Mouse (Mus musculus) hindbrain, embryonic 13.5 days (tissue): ENCODE results near the gene Rtl10. TPM values are rescaled to one million over a fixed set of nuclear protein-coding genes. Genes with fewer than 3 reads are reported as not detected.
A peak's percentile ranks its signal among the peaks of the same experiment; 100 is the strongest.

ENCODE experiments used
- ATAC-seq: fragments of 200-750 bp; cut with Nextera tagmentation; 2 replicates; pipeline ENCODE4 v1.8.0; 2017; ENCODE audit warnings: moderate TSS enrichment; ENCODE audit not compliant: low FRiP score
- H3K27ac ChIP-seq: fragments of 300-500 bp; sonication (generic); 2 replicates; pipeline ENCODE4 v1.5.1; 2015; ENCODE audit warnings: inconsistent platforms, mild to moderate bottlenecking, moderate library complexity
- H3K27me3 ChIP-seq: fragments of 300-500 bp; sonication (generic); 2 replicates; pipeline ENCODE4 v1.6.1; 2015; ENCODE audit warnings: mild to moderate bottlenecking, inconsistent platforms
- H3K36me3 ChIP-seq: fragments of 300-500 bp; sonication (generic); 2 replicates; pipeline ENCODE4 v1.6.1; 2015; ENCODE audit warnings: mild to moderate bottlenecking, inconsistent platforms
- H3K4me1 ChIP-seq: fragments of 300-500 bp; sonication (generic); replicated peaks from 2 replicates; pipeline ENCODE4 v1.6.1; 2015; ENCODE audit warnings: inconsistent platforms
- H3K4me2 ChIP-seq: fragments of 300-500 bp; sonication (generic); 2 replicates; pipeline ENCODE4 v1.6.1; 2015; ENCODE audit warnings: inconsistent platforms, mild to moderate bottlenecking, moderate library complexity
- H3K4me3 ChIP-seq: fragments of 300-500 bp; sonication (generic); 2 replicates; pipeline ENCODE4 v1.5.1; 2015; ENCODE audit warnings: mild to moderate bottlenecking, inconsistent platforms
- H3K9ac ChIP-seq: fragments of 300-500 bp; sonication (generic); 2 replicates; pipeline ENCODE4 v1.6.1; 2015; ENCODE audit warnings: mild to moderate bottlenecking, inconsistent platforms
- H3K9me3 ChIP-seq: fragments of 300-500 bp; sonication (generic); 2 replicates; pipeline ENCODE4 v1.6.1; 2016; ENCODE audit warnings: inconsistent platforms
- WGBS: fragments of 180-500 bp; shearing (Covaris S2); methylation state at CpG from one replicate; pipeline ENCODE4 v1.1.7; 2015; 5-methylcytosine and 5-hydroxymethylcytosine counted together
- polyA plus RNA-seq: library from polyadenylated mRNA; unstranded; fragments of >200 nt; fragmentation: Nextera tagmentation; extraction: Ambion mirVana; gene quantifications from 2 replicates; pipeline ENCODE4 v1.2.1, GENCODE M21; 2015

The Rtl10 gene
- 4.8 and 4.9 TPM in 2 replicates for polyA plus RNA-seq

DNA sequence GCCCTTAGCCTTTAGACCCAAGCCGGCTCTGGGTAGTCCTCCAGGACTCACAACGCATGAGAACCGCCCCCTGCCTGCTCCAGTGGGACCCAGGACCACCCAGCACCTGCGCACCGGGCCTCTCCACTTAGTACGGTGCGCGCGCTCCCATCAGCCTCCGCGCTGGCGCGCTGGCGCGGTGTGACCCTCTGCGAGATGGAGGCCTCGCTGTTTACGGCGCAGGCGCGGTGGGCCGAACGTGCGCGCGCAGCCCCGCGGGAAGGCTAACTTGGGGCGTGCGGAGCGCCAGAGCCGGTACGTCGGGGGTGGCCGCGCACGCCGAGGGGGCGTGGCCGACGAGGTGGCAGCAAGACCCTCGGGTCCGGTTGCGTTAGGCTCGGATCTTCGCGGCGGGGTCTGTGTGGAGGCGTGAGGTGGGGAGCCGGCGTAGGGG, at the start of gene Rtl10, which contains the start of gene Gnb1l:
Rtl10 (plus strand) TSS at position 344 of the 433 bp plus-strand sequence.
Gnb1l (plus strand) TSS at position 156 of the 433 bp plus-strand sequence.
- Histone ChIP-seq H3K4me2 (peak within 1 kb of the TSS; percentile 91), H3K9me3 (no peaks in the 10 kb centered on the region), H3K27me3 (no peaks in the 10 kb centered on the region), H3K27ac (peak within 1 kb of the TSS; percentile 91), H3K36me3 (peaks cover 20% of the 10 kb centered on the region), H3K4me3 (peak within 1 kb of the TSS; percentile 77), H3K9ac (peak within 1 kb of the TSS; percentile 87), H3K4me1 (peaks cover 30% of the 10 kb centered on the region)
- under 1% methylated on average over 51 of the region's 51 CpGs for WGBS
- ATAC-seq: peak; percentile 99

DNA sequence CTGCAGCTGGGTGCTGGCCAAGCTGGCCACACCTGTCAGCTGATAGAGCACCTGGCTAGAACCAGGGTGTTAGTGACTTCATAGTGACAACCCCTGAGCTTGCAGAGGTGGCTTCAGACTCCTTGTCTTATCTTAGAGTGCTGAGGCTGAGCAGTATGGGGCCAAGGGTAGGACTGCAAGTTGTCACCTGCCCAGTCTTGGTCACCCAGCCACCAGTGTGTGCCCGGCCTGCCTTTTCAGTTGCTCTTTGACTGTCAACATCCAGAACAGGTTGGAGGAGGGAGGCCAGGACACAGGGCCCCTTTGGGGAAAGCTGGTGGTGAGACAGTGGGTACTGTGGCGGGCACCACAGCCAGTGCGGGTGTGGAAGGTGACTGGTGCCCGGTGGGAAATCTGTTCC, 49.7 kb upstream of the Rtl10 start:
- H3K4me3 ChIP-seq: no peak overlapping the region
- H3K9me3 ChIP-seq: no peaks in the 10 kb centered on the region
- ATAC-seq: no peak
- 0 out of 2 replicates have a peak, but pooled peaks cover 6% of the 10 kb centered on the region for H3K27me3 ChIP-seq
- 97% methylated on average over 4 of the region's 4 CpGs for WGBS
- no peak overlapping the region for H3K4me2 ChIP-seq
- no peak overlapping the region for H3K27ac ChIP-seq
- H3K36me3 ChIP-seq: 0 out of 2 replicates have a peak, but pooled peaks cover 17% of the 10 kb centered on the region
- no peak overlapping the region for H3K9ac ChIP-seq
- 0 out of 2 replicates have a peak, but pooled peaks cover 5% of the 10 kb centered on the region for H3K4me1 ChIP-seq

DNA sequence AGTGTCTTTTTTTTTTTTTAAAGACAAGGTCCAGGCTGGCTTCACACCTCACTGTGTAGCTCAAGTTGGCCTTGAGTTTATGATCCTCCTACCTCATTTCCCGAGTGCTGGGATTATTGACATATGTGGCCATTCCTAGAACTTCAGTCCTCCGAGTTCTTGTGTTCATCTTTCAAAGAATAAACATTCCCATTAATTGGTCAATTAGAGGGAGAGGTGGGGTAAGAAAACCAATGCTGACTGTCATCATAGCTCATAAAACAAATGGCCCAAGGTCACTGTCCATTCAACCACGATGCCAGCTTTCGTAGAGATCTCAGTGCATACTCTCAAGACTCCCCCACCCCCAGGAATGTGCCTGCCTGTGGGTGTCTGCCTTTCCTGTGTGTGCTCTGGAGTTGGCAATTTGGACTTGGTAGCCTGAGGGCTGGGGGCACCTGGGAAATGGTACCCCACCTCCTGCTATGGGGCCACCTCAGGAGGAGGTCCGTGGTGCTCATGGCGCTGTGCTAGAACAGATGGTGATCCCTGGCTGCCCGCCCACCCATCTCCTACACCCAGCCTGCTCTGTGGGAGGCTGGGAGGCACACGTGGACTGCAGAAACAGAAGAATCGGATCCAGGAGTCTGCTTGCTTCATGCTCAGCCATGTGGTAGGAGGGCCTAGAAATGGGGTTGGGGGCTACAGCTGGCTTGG, 47.1 kb upstream of the Rtl10 start:
- H3K4me2 ChIP-seq: no peak overlapping the region
- H3K4me3 ChIP-seq: no peak overlapping the region
- peaks cover 11% of the 10 kb centered on the region; the same call in 1 of the 2 replicates for H3K36me3 ChIP-seq
- 0 out of 2 replicates have a peak, but pooled peaks cover 5% of the 10 kb centered on the region for H3K4me1 ChIP-seq
- WGBS: 65% methylated on average over 9 of the region's 9 CpGs
- ATAC-seq: no peak
- 0 out of 2 replicates have a peak overlapping the region, but pooled peaks have one; percentile 1 for H3K9ac ChIP-seq
- no peak overlapping the region for H3K27ac ChIP-seq
- peaks cover 15% of the 10 kb centered on the region; the same call in 1 of the 2 replicates for H3K27me3 ChIP-seq
- H3K9me3 ChIP-seq: no peaks in the 10 kb centered on the region

DNA sequence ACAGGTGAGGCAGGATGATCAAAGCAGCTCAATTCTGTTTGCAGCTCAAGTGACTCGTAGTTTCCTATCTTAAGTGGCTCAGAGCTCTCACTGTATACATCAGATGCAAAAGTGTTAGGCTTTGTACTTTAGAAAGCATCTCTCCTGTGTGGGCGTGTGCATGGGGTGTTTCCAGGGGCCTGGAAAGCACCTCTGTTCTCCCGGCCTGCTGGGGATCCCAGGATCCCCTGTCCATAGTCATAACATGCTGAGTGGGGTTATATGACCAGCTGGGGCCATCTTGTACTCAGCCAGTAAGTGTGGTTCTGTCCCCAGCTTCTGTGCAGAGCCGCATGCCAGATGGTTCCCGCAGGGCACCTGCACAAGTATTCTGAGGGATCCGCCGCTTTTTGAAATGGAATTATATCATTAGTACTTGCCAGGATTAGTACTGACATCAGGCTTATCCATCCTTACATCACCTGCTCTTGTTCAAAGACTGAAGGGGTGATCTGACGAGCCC, 46.3 kb upstream of the Rtl10 start:
- Histone ChIP-seq H3K36me3 (peaks cover 19% of the 10 kb centered on the region), H3K27me3 (peaks cover 21% of the 10 kb centered on the region), H3K4me3 (no peak overlapping the region), H3K9me3 (no peaks in the 10 kb centered on the region), H3K9ac (peak overlapping the region; percentile 1; the same call in 1 of the 2 replicates), H3K4me1 (0 out of 2 replicates have a peak, but pooled peaks cover 5% of the 10 kb centered on the region), H3K4me2 (no peak overlapping the region), H3K27ac (no peak overlapping the region)
- 80% methylated on average over 8 of the region's 8 CpGs for WGBS
- no peak for ATAC-seq

DNA sequence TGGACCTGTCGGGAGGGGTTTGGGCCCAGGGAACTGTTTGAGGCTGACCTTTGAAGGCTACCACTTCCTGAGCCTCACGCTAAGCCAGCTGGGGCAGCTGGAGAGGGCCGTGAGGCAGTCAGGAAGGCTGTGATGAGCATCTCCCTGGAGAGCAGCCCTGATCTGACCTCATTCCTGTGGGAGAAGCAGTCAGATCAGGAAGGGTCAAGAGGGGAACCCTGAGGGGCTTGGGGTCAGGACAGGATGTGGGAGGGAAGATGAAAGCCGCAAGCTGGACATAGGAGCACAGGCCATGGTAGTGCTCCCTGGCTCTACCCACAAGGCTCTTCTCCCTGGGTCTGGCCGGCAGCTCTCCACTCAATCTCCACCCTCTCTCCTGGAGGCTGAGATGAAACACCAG, 44.9 kb upstream of the Rtl10 start:
- Histone ChIP-seq H3K9ac (no peak overlapping the region; the same call in 1 of the 2 replicates), H3K27me3 (peaks cover 33% of the 10 kb centered on the region), H3K9me3 (no peaks in the 10 kb centered on the region), H3K27ac (no peak overlapping the region), H3K4me1 (peaks cover 6% of the 10 kb centered on the region), H3K4me2 (no peak overlapping the region), H3K36me3 (peaks cover 22% of the 10 kb centered on the region), H3K4me3 (no peak overlapping the region)
- ATAC-seq: no peak
- WGBS: 48% methylated on average over 5 of the region's 5 CpGs

DNA sequence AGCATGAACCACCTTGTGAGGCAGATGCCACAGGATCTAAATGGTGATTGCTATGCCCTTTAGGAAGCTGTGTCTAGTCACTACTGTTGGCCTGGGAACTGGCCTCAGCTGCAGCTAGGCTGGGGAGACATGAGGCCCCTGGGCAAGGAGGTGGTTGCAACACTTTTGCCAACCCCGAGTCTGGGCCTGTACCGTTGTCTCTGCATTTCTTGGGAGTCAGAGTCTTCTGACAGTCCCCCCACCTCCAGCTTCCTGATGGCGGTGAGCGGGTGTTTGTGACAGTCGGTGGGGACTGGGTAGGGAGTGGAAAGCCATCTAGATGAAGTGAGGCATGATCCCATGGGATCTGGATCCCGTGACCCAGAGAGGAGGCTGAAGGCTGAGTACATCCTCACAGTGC, 43.3 kb upstream of the Rtl10 start:
- no peak overlapping the region for H3K4me2 ChIP-seq
- H3K9ac ChIP-seq: no peak overlapping the region
- peaks cover 35% of the 10 kb centered on the region for H3K27me3 ChIP-seq
- WGBS: 83% methylated on average over 6 of the region's 6 CpGs
- H3K9me3 ChIP-seq: no peaks in the 10 kb centered on the region
- H3K36me3 ChIP-seq: peaks cover 22% of the 10 kb centered on the region
- no peak overlapping the region for H3K4me3 ChIP-seq
- peaks cover 22% of the 10 kb centered on the region for H3K4me1 ChIP-seq
- no peak for ATAC-seq
- no peak overlapping the region for H3K27ac ChIP-seq

DNA sequence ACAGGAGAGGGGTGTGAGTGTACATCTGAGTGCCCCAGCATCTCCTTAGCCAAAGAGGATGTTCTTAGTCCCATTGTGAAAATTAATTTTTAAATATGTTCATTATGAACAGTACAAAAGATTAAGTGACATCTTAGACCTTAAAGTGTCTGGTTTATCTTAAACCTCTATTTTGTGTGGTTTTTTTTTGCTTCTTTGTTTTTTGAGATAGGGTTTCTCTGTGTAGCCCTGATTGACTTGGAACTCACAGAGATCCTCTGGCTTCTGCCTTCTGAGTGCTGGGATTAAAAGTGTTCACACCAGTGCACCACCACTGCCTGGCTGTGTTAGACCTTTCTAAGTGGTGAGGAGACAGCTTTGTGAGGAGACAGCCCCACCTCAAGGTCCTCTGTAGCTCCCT, 40.0 kb upstream of the Rtl10 start:
- Histone ChIP-seq H3K4me1 (peaks cover 26% of the 10 kb centered on the region), H3K27me3 (peaks cover 59% of the 10 kb centered on the region), H3K4me2 (no peak overlapping the region), H3K9me3 (no peaks in the 10 kb centered on the region), H3K9ac (peak overlapping the region; percentile 60; the same call in 1 of the 2 replicates), H3K4me3 (no peak overlapping the region), H3K27ac (no peak overlapping the region), H3K36me3 (peaks cover 15% of the 10 kb centered on the region)
- ATAC-seq: no peak

DNA sequence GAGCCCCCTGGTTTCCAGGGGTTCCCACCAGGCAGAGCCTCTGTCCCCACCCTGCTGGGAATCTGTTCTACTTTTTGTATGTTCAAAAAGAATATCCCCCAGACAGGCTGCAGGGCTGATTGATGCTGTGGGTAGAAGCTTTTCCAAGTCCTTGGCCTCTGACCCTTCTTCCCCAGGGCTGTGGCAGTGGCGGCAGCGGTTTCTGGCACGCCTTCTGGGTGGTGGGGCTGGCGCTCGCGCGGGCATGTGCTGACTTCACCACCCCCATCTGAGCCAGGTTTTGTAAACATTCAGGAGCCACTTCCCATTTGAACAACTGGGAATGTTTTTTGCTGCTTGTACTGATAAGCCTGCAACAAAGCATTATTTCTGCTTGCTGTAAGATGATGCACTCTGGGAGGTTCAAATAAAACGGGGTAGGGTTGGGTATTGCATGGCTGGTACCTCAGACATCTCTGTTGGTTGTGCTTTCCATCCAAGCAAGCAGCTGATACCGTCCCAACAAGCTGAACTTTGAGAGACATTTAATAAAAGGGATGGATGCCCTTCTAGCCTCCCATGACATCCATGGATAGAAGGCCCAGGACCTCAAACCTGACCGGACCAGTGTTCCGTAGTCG, 39.3 kb upstream of the Rtl10 start:
- Histone ChIP-seq H3K27ac (peak overlapping the region; percentile 74), H3K4me3 (peak overlapping the region; percentile 28), H3K4me1 (peaks cover 26% of the 10 kb centered on the region), H3K9me3 (no peaks in the 10 kb centered on the region), H3K4me2 (peak overlapping the region; percentile 48), H3K27me3 (peaks cover 58% of the 10 kb centered on the region), H3K9ac (peak overlapping the region; percentile 60), H3K36me3 (peaks cover 20% of the 10 kb centered on the region)
- WGBS: 8% methylated on average over 12 of the region's 12 CpGs
- peak; percentile 43 for ATAC-seq

DNA sequence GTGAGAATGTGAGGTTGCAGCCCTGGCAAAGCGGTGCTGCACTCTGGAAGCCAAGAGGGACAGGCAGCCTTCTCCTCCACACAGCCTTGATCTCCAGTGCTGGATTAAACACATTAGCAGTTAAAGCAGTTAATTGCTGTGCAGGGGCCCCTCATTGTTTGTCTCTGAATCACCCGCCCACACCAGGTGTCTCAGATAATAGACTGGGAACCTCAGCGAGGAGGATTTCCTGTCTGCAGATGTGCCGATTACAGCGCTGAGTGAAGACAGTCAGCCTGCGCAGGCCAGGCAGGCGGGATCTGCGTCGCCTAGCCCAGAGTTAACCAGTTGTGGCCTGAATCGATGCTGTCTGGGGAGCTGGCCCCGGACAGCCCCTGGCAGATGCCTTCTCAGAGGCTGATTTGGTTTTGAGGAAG, 38.7 kb upstream of the Rtl10 start:
- WGBS: 3% methylated on average over 11 of the region's 11 CpGs
- Histone ChIP-seq H3K4me2 (peak overlapping the region; percentile 48), H3K4me3 (peak overlapping the region; percentile 28), H3K4me1 (peaks cover 26% of the 10 kb centered on the region), H3K9ac (peak overlapping the region; percentile 60), H3K27me3 (peaks cover 62% of the 10 kb centered on the region), H3K36me3 (peaks cover 20% of the 10 kb centered on the region), H3K27ac (peak overlapping the region; percentile 74), H3K9me3 (no peaks in the 10 kb centered on the region)
- peak; percentile 82 for ATAC-seq

DNA sequence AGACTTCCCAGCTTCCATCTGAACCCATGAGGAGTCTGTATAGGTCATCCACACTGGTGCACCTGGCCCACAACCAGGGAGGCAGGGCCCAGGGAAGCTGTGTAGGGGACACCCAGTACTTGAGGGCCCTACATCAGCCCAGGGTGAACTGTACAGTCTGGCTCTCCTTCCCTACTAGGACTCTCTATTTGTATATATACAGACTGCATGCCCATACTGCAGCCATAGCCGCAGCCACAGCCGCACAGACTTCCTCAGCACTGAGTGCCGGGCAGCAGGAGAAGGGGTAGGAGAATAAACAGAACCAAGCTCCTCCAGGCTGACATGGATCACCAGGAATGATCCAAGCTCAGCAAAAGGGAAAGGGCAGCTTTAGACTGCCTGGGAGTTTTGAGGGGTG, 37.9 kb upstream of the Rtl10 start:
- H3K9ac ChIP-seq: peak overlapping the region; percentile 60; the same call in 1 of the 2 replicates
- no peak overlapping the region for H3K4me3 ChIP-seq
- no peak overlapping the region for H3K27ac ChIP-seq
- no peaks in the 10 kb centered on the region for H3K9me3 ChIP-seq
- peaks cover 63% of the 10 kb centered on the region for H3K27me3 ChIP-seq
- ATAC-seq: no peak
- H3K4me1 ChIP-seq: peaks cover 26% of the 10 kb centered on the region
- 93% methylated on average over 3 of the region's 3 CpGs for WGBS
- no peak overlapping the region for H3K4me2 ChIP-seq
- H3K36me3 ChIP-seq: peaks cover 20% of the 10 kb centered on the region

DNA sequence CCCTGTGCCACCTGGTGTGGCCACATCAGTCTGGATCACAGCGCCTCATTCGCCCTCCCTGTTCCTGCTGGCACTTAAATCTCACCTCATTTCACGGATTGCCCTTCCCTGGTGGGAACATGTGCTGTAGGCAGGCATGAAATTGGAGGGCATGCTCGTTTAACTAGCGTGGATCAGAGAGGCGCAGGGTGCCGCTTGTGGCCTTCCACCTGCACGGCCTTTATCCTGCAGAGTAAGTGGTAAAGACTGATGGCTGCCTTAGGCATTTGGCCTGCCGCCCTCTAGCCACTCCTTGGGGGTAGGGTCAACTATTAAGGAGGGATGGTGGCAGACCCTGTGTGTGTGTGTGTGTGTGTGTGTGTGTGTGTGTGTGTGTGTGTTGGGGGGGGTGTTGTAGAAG, 36.7 kb upstream of the Rtl10 start:
- Histone ChIP-seq H3K27me3 (peaks cover 60% of the 10 kb centered on the region), H3K27ac (no peak overlapping the region), H3K4me1 (peaks cover 26% of the 10 kb centered on the region), H3K36me3 (peaks cover 11% of the 10 kb centered on the region), H3K9ac (no peak overlapping the region), H3K4me2 (no peak overlapping the region), H3K4me3 (no peak overlapping the region), H3K9me3 (no peaks in the 10 kb centered on the region)
- whole genome bisulfite sequencing: 43% methylated on average over 9 of the region's 9 CpGs
- no peak for ATAC-seq

DNA sequence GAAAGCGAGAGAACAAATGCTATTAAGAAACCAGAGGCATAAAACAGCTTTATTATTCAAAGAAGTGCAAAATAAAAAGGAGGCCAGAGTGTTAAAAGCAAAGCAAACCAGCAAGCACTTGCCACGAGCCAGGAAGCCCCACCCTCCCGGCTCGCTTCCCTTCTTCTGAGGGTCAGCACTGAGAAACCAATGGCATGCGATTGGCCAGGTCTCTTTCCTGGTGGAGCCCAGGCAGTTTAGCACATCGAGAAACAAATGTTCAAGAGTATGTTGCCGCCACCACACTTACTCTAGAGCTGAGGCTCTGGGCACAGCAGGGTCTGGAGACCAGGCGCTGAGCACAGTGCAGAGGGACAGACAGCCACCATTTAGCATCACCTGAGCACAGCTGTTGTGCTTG, 36.1 kb upstream of the Rtl10 start:
- no peak overlapping the region for H3K4me2 ChIP-seq
- H3K9ac ChIP-seq: 0 out of 2 replicates have a peak overlapping the region, but pooled peaks have one; percentile 2
- H3K36me3 ChIP-seq: peaks cover 6% of the 10 kb centered on the region
- 67% methylated on average over 8 of the region's 8 CpGs for WGBS
- H3K9me3 ChIP-seq: no peaks in the 10 kb centered on the region
- H3K27me3 ChIP-seq: peaks cover 57% of the 10 kb centered on the region
- no peak overlapping the region for H3K27ac ChIP-seq
- peaks cover 26% of the 10 kb centered on the region for H3K4me1 ChIP-seq
- H3K4me3 ChIP-seq: no peak overlapping the region
- no peak for ATAC-seq
